Mouse (Mus musculus) spleen, postnatal 14 days (tissue): ENCODE data around the gene Dock10.

Source experiments
- DNase-seq, 2 experiments: peaks; one replicate each; pipeline ENCODE4 v3.0.0; 2021 to 2022; ENCODE audit warnings: low spot score in 2 of 2

Gene Dock10

GRCm38 (mm10) chr1:80659465-80660245, 98.7 kb downstream of the Dock10 start:
- no peak for DNase-seq

GRCm38 (mm10) chr1:80656389-80656788, 101.9 kb downstream of the Dock10 start:
- DNase-seq, result no peak

GRCm38 (mm10) chr1:80655854-80656253, 102.5 kb downstream of the Dock10 start:
- DNase-seq, result no peak

GRCm38 (mm10) chr1:80655195-80655594, 103.1 kb downstream of the Dock10 start:
- DNase-seq, result no peak

DNA sequence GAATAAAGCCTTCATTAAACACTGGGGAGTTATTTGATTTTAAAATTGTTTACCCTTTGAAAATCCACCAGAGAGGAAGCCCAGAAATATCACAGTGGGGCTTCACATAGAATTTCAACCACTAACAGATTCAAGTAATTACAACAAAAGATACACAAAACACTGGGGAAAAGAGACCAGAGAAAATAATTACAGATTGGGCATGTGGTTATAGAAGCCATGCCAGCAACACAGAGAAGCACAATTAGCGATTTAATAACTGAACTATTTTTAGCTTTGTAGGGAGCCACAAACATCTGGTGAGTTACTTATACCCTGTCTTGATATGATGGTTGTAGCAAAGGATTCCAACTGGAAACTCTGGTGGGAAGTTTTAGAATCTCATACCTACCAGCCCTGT, 104.2 kb downstream of the Dock10 start:
- no peak for DNase-seq

GRCm38 (mm10) chr1:80652803-80653202, 105.5 kb downstream of the Dock10 start:
- no peak for DNase-seq

DNA sequence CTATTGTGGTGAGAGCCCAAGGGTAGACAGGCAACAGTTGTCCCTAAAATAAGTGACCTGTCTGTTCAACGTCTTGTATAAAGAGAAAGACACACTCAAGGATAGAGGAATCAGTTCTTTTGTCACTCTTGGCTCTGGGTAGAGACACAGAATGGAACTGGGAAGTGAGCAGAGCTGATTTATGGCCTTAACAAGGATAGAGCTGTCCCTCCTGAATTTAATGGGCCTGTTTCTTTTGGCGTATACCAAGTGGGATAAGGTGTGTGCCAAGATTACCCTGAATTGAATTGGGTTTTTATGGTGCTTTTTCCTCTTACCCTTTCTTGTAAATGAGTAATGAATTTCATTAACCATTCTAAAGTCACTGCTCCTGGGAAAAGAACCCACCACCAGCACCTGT, 106.2 kb downstream of the Dock10 start:
- DNase-seq, result no peak

GRCm38 (mm10) chr1:80646602-80647001, 111.7 kb downstream of the Dock10 start:
- DNase-seq, result no peak

- DNase-seq, result no peak
Observed at GRCm38 (mm10) chr1:80643866-80644451, 114.4 kb downstream of the Dock10 start.

DNA sequence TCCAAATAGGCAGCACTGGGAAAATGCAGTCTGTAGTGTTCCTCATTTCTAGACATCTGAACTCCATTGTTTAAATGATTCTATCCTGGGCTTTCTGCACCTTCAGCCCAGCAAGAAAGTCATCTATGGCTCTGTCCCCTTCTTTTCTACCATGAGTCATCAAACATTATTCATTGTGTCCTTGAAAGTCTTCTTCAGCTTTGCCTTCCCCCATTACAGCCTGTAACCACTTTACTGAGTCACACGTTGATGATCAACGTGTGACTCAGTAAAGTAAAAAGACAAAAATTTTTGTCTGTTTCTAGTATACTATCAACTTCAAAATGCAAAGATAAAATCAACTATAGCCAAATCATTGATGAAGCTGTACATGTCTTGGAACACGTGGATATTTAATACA, 116.5 kb downstream of the Dock10 start:
- no peak for DNase-seq

DNA sequence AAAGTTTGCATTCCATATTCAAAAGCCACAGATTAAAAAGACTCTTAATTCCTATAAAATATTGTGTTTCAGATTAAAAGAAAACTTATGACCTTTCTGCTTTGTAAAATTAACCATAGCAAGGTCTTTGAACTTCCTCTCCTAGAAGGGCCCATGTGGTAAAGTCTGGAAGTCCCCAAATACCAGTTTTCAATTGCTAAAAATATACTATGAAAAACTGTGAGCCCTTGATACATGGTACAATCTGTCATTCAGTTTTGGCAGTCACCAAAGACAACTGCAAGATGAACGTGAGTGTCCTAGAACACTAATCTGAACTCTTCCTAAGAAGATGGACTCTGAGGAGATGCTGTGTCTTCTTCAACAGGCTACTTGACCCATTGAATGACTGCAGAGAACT, 117.0 kb downstream of the Dock10 start:
- DNase-seq, result no peak

DNA sequence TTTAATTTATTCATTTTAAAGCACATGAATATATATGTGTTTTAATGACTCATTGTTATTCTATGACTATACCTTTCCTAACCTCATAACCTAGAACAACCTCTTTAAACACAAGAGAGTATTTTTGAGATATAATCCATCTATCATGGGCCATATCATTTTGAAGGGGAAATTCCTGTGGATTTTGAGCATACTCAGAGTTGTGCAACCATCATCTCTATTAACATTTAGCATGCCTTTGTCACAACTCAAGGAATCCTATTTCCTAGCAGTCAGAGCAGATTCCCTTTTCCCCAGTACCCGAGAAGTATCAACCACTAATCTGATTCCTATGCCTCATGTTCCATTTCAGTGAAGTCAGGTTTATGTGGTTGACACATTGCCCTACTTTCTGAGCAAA, 118.8 kb downstream of the Dock10 start:
- DNase-seq, result no peak

DNA sequence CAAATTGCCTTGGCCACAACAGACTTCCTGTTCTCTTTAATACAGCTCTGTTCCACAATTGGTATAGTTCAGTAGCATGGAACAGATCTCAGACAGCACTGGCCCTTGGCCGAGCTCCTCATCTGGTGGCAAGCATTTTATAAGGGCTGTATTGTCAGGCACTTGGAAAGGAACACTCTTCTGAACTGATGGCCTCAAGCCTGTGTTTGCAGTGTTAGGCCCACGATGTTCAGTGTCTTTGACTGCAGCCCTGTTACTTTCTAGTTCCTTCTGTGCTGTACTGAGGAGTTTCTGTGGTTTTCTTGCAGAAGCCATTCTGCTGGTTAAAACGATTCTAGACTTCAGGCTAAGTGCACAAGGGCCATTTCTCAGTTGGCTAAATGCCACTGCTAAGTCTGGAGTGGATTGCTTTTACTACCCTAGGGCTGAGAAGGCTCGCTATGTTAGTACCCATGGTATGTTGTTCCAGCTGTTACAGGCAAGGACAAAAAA, 121.1 kb downstream of the Dock10 start:
- DNase-seq, result peak; percentile 7 to 8

- no peak for DNase-seq
Observed at GRCm38 (mm10) chr1:80635825-80636224, 122.5 kb downstream of the Dock10 start.

GRCm38 (mm10) chr1:80633536-80633935, 124.8 kb downstream of the Dock10 start:
- no peak for DNase-seq

- DNase-seq, result no peak
Observed at GRCm38 (mm10) chr1:80630179-80631149, 127.9 kb downstream of the Dock10 start.

DNA sequence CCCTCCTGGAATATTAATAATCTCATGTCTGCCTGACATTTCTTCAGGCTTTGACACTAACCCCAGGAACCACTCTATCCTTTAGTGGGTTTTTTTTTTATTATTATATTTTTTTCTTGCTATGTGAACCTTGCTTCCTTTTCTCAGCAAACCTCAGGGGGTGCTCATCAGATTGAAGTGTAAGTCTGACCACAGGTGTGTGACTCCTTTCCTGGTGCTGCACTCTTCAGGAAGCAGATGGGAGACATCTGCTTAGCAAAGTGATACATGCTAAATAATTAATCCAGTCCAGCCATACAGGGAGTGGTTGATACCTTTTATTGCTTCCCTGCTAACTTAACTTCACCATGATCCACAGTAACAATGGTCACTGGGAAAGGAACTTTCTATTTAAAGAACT, 130.3 kb downstream of the Dock10 start:
- no peak for DNase-seq

- DNase-seq, result no peak
Observed at GRCm38 (mm10) chr1:80626800-80627199, 131.5 kb downstream of the Dock10 start.

- DNase-seq, result no peak
Observed at GRCm38 (mm10) chr1:80625371-80625770, 133.0 kb downstream of the Dock10 start.

GRCm38 (mm10) chr1:80624552-80624951, 133.8 kb downstream of the Dock10 start:
- DNase-seq, result no peak

DNA sequence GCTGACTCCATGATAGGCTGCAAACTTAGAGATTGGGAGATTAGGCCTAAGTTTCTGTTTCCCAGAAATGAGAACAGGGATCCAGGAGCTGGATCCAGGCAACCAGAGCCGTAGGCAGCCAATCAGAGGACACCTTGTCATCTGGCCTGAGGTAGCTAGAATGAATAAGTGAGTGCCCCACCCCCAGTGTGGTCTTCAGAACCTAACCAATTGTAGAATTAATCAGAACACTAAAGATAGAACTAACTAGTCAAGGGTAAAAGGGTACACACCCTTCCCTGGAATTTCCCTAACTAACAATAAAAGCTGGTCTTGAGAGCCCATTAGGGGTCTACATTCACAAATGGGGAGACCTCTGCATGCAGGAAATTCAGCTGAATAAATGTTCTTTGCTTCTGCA, 135.7 kb downstream of the Dock10 start:
- no peak for DNase-seq

DNA sequence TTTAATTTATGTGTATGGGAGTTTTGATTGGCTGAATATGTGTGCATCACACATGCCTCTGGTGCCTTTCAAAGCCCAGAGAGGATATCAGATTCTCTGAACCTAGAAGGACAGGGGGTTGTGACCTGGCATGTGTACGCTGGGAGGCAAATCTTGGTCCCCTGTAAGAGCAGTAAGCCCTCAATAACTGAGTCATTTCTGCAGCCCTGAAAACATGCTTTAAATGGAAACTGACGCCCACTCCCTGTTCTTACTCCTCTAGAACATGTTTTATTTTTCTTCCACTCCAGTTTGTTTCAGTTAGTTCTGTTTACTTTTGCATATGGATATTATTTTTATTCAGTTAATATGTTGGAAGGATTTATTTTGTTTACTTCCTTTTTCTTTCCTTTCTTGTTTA, 139.2 kb downstream of the Dock10 start:
- no peak for DNase-seq
